In genomic region chr5:121452906-121453305, GRCm38 (mm10) we compare ENCODE assay signal across 8 mouse cellular contexts. TPM values are rescaled to one million over a fixed set of nuclear protein-coding genes. Genes with fewer than 3 reads are reported as not detected.
DNase-seq lines count a peak whose midpoint lies in the region; ATAC-seq and TF ChIP-seq lines count a peak whose summit lies in the region.

No protein-coding gene starts in this region.

- H3K36me3 ChIP-seq in heart, embryonic 11.5 days (ENCODE audit: control insufficient read depth, insufficient read depth, low read length) = peaks cover 4% of the 10 kb centered on the region; the same call in 1 of the 2 replicates
- H3K36me3 ChIP-seq in MEL (ENCODE audit: control insufficient read depth in 1 of 2, insufficient read depth in 2 of 2, low read length in 2 of 2) = peaks cover 0 to 22% of the 10 kb centered on the region in 2 experiments; a peak in 2 of 4 replicates
- H3K36me3 ChIP-seq in forebrain, embryonic 12.5 days (replicated peaks) = peaks cover 21% of the 10 kb centered on the region
- peaks cover 8% of the 10 kb centered on the region for H3K36me3 ChIP-seq in intestine, embryonic 16.5 days (ENCODE audit: control insufficient read depth, insufficient read depth, low read length)
- peaks cover 22% of the 10 kb centered on the region for H3K36me3 ChIP-seq in neural tube, embryonic 12.5 days

- TF ChIP-seq EP300 in MEL (IDR thresholded peaks at IDR 0.05; ENCODE audit: low read depth in 1 of 2, low read length in 2 of 2) = no peak

- H3K27me3 ChIP-seq in heart, embryonic 11.5 days (ENCODE audit: control insufficient read depth, insufficient read depth, low read length) = no peaks in the 10 kb centered on the region
- H3K27me3 ChIP-seq in MEL (ENCODE audit: control insufficient read depth in 1 of 2, insufficient read depth in 2 of 2, low read length in 2 of 2) = no peaks in the 10 kb centered on the region
- no peaks in the 10 kb centered on the region for H3K27me3 ChIP-seq in forebrain, embryonic 12.5 days
- no peaks in the 10 kb centered on the region for H3K27me3 ChIP-seq in intestine, embryonic 16.5 days (replicated peaks; ENCODE audit: control insufficient read depth, insufficient read depth, low read length)
- H3K27me3 ChIP-seq in neural tube, embryonic 12.5 days (replicated peaks) = no peaks in the 10 kb centered on the region

- H3K4me2 ChIP-seq in heart, embryonic 11.5 days = peak overlapping the region; percentile 75
- H3K4me2 ChIP-seq in forebrain, embryonic 12.5 days = peak overlapping the region; percentile 68
- peak overlapping the region; percentile 90 for H3K4me2 ChIP-seq in intestine, embryonic 16.5 days (ENCODE audit: low read depth, low read length)
- peak overlapping the region; percentile 82 for H3K4me2 ChIP-seq in neural tube, embryonic 12.5 days (replicated peaks)

- H3K9me3 ChIP-seq in heart, embryonic 11.5 days (replicated peaks; ENCODE audit: control insufficient read depth, low read length) = no peaks in the 10 kb centered on the region
- H3K9me3 ChIP-seq in MEL (replicated peaks; ENCODE audit: insufficient read depth, low read length) = no peaks in the 10 kb centered on the region
- H3K9me3 ChIP-seq in forebrain, embryonic 12.5 days = 0 out of 2 replicates have a peak, but pooled peaks cover 2% of the 10 kb centered on the region
- H3K9me3 ChIP-seq in intestine, embryonic 16.5 days (ENCODE audit: control insufficient read depth, low read length) = no peaks in the 10 kb centered on the region
- H3K9me3 ChIP-seq in neural tube, embryonic 12.5 days = no peaks in the 10 kb centered on the region

- peaks cover 25% of the 10 kb centered on the region for H3K4me1 ChIP-seq in heart, embryonic 11.5 days (ENCODE audit: control insufficient read depth, insufficient read depth, low read length)
- peaks cover 7 to 23% of the 10 kb centered on the region in 2 experiments for H3K4me1 ChIP-seq in MEL (ENCODE audit: control insufficient read depth in 1 of 2, insufficient read depth in 2 of 2, low read length in 2 of 2)
- peaks cover 28% of the 10 kb centered on the region for H3K4me1 ChIP-seq in forebrain, embryonic 12.5 days
- peaks cover 31% of the 10 kb centered on the region for H3K4me1 ChIP-seq in intestine, embryonic 16.5 days (ENCODE audit: control insufficient read depth, insufficient read depth, low read length)
- H3K4me1 ChIP-seq in neural tube, embryonic 12.5 days = peaks cover 14% of the 10 kb centered on the region

- DNase-seq in heart, adult 11 months = no peak
- no peak for DNase-seq in MEL (ENCODE audit: low read depth, low spot score)
- DNase-seq in ovary, adult 18-20 months (ENCODE audit: low spot score) = no peak
- no peak for DNase-seq in thymus, postnatal 4 days

- 10% methylated on average over 9 of the region's 9 CpGs for WGBS in heart, embryonic 11.5 days (ENCODE audit: insufficient replicate concordance)
- 9% methylated on average over 9 of the region's 9 CpGs for WGBS in forebrain, embryonic 12.5 days
- 6% methylated on average over 9 of the region's 9 CpGs for WGBS in intestine, embryonic 16.5 days
- 9% methylated on average over 9 of the region's 9 CpGs for WGBS in neural tube, embryonic 12.5 days

- H3K9ac ChIP-seq in heart, embryonic 11.5 days (ENCODE audit: low read depth, low read length) = peak overlapping the region; percentile 99
- peak overlapping the region; percentile 88 for H3K9ac ChIP-seq in MEL (ENCODE audit: control insufficient read depth, low read depth, low read length, poor library complexity, severe bottlenecking)
- peak overlapping the region; percentile 94 for H3K9ac ChIP-seq in forebrain, embryonic 12.5 days
- peak overlapping the region; percentile 99 for H3K9ac ChIP-seq in intestine, embryonic 16.5 days (ENCODE audit: low read depth, low read length)
- peak overlapping the region; percentile 90 for H3K9ac ChIP-seq in neural tube, embryonic 12.5 days

- peak overlapping the region; percentile 96 for H3K4me3 ChIP-seq in heart, embryonic 11.5 days (ENCODE audit: low read depth, low read length)
- peak overlapping the region; percentile 84 to 96 for H3K4me3 ChIP-seq in MEL (ENCODE audit: control insufficient read depth in 1 of 2, insufficient read depth in 1 of 2, low read depth in 2 of 2, low read length in 2 of 2)
- peak overlapping the region; percentile 81 for H3K4me3 ChIP-seq in forebrain, embryonic 12.5 days (replicated peaks)
- peak overlapping the region; percentile 96 for H3K4me3 ChIP-seq in intestine, embryonic 16.5 days (ENCODE audit: low read length)
- peak overlapping the region; percentile 84 for H3K4me3 ChIP-seq in neural tube, embryonic 12.5 days

- no peak for TF ChIP-seq CTCF in MEL (IDR thresholded peaks at IDR 0.05 in 2 of 3, conservative IDR thresholded peaks at IDR 0.05 in 1 of 3; ENCODE audit: control insufficient read depth in 1 of 3, insufficient read depth in 1 of 3, low read depth in 2 of 3, low read length in 3 of 3, poor library complexity in 1 of 3, severe bottlenecking in 1 of 3)

- H3K79me2 ChIP-seq in MEL (ENCODE audit: control insufficient read depth, insufficient read depth, low read length, poor library complexity) = peaks cover 20% of the 10 kb centered on the region

- H3K27ac ChIP-seq in heart, embryonic 11.5 days (ENCODE audit: low read depth, low read length) = peak overlapping the region; percentile 97
- H3K27ac ChIP-seq in MEL (ENCODE audit: control insufficient read depth, low read depth, low read length) = peak overlapping the region; percentile 64
- peak overlapping the region; percentile 94 for H3K27ac ChIP-seq in forebrain, embryonic 12.5 days
- H3K27ac ChIP-seq in intestine, embryonic 16.5 days (ENCODE audit: low read length) = peak overlapping the region; percentile 96
- H3K27ac ChIP-seq in neural tube, embryonic 12.5 days = peak overlapping the region; percentile 88

- TF ChIP-seq RAD21 in MEL (IDR thresholded peaks at IDR 0.05; ENCODE audit: low read depth, low read length) = no peak

- no peak; the same call in 1 of the 2 replicates for ATAC-seq in heart, embryonic 11.5 days (replicated peaks; ENCODE audit: insufficient number of reproducible peaks, low FRiP score, low TSS enrichment)
- no peak; the same call in 1 of the 2 replicates for ATAC-seq in forebrain, embryonic 12.5 days (ENCODE audit: low FRiP score)
- ATAC-seq in intestine, embryonic 16.5 days = peak; percentile 6
- no peak; the same call in 1 of the 2 replicates for ATAC-seq in neural tube, embryonic 12.5 days (ENCODE audit: low FRiP score, low read depth)

- no peak for TF ChIP-seq POLR2A in MEL (IDR thresholded peaks at IDR 0.05; ENCODE audit: control insufficient read depth in 1 of 2, insufficient read depth in 1 of 2, low read depth in 1 of 2, low read length in 2 of 2, poor library complexity in 1 of 2)

TF ChIP-seq in MEL, 35 proteins besides CTCF, POLR2A, EP300 and RAD21 (continues in another document):
- no peak for TF ChIP-seq MYB (IDR thresholded peaks at IDR 0.05; ENCODE audit: low read depth, low read length)
- TF ChIP-seq USF1 (IDR thresholded peaks at IDR 0.05; ENCODE audit: low read depth, low read length) = no peak
- TF ChIP-seq USF2 (IDR thresholded peaks at IDR 0.05; ENCODE audit: borderline replicate concordance in 1 of 2, insufficient read depth in 1 of 2, low read depth in 1 of 2, low read length in 2 of 2) = no peak
- TF ChIP-seq POLR2AphosphoS5 (IDR thresholded peaks at IDR 0.05; ENCODE audit: borderline replicate concordance, low read depth, low read length) = no peak
- TF ChIP-seq RCOR1 (IDR thresholded peaks at IDR 0.05; ENCODE audit: low read depth, low read length) = no peak
- no peak for TF ChIP-seq HCFC1 (IDR thresholded peaks at IDR 0.05; ENCODE audit: low read depth, low read length)

RNA-seq across cellular contexts. Expression of gene Erp29, which starts 0.6 kb away (rescaled TPM):
- polyA plus RNA-seq in heart, embryonic 11.5 days (2014; fragmentation: Nextera tagmentation; extraction: Ambion mirVana) = 137 and 153 TPM in 2 replicates
- 159 and 167 TPM in 2 replicates for total RNA-seq in MEL (2012; rRNA removed)
- 100 to 1,000 TPM in 1 of 2 experiments, not detected in 1; 244 TPM for polyA plus RNA-seq in MEL (2012; ENCODE audit: insufficient read depth in 1 of 2, insufficient read length in 2 of 2, low read depth in 1 of 2, low replicate concordance in 2 of 2, missing spikeins in 1 of 2)
- 103 and 115 TPM in 2 replicates for polyA plus RNA-seq in forebrain, embryonic 12.5 days (2016; fragmentation: Nextera tagmentation; extraction: Ambion mirVana)
- 183 and 202 TPM in 2 replicates for polyA plus RNA-seq in intestine, embryonic 16.5 days (2015; fragmentation: Nextera tagmentation; extraction: Ambion mirVana)
- 132 and 136 TPM in 2 replicates for polyA plus RNA-seq in neural tube, embryonic 12.5 days (2016; fragmentation: Nextera tagmentation; extraction: Ambion mirVana)

RNA-seq across cellular contexts. Expression of gene Tmem116, which starts 1.2 kb away (rescaled TPM):
- 3.5 and 4.0 TPM in 2 replicates for polyA plus RNA-seq in heart, embryonic 11.5 days (2014; fragmentation: Nextera tagmentation; extraction: Ambion mirVana)
- 1.6 and 1.7 TPM in 2 replicates for total RNA-seq in MEL (2012; rRNA removed)
- polyA plus RNA-seq in MEL (2012; ENCODE audit: insufficient read depth in 1 of 2, insufficient read length in 2 of 2, low read depth in 1 of 2, low replicate concordance in 2 of 2, missing spikeins in 1 of 2) = 1 to 10 TPM in 1 of 2 experiments, not detected in 1; 2.6 TPM
- polyA plus RNA-seq in forebrain, embryonic 12.5 days (2016; fragmentation: Nextera tagmentation; extraction: Ambion mirVana) = 0.72 and 1.8 TPM in 2 replicates
- polyA plus RNA-seq in intestine, embryonic 16.5 days (2015; fragmentation: Nextera tagmentation; extraction: Ambion mirVana) = 4.2 and 4.4 TPM in 2 replicates
- 1.7 and 1.8 TPM in 2 replicates for polyA plus RNA-seq in neural tube, embryonic 12.5 days (2016; fragmentation: Nextera tagmentation; extraction: Ambion mirVana)

RNA-seq across cellular contexts. Expression of gene Adam1b, which starts 50.3 kb away (rescaled TPM):
- 0.29 and 0.45 TPM in 2 replicates for polyA plus RNA-seq in heart, embryonic 11.5 days (2014; fragmentation: Nextera tagmentation; extraction: Ambion mirVana)
- not detected in 2 replicates for total RNA-seq in MEL (2012; rRNA removed)
- under 1 TPM in 1 of 2 experiments, not detected in 1; 0.06 TPM for polyA plus RNA-seq in MEL (2012; ENCODE audit: insufficient read depth in 1 of 2, insufficient read length in 2 of 2, low read depth in 1 of 2, low replicate concordance in 2 of 2, missing spikeins in 1 of 2)
- 0.10 TPM in 1 of 2 replicates, not detected in the other for polyA plus RNA-seq in forebrain, embryonic 12.5 days (2016; fragmentation: Nextera tagmentation; extraction: Ambion mirVana)
- not detected in 2 replicates for polyA plus RNA-seq in intestine, embryonic 16.5 days (2015; fragmentation: Nextera tagmentation; extraction: Ambion mirVana)
- polyA plus RNA-seq in neural tube, embryonic 12.5 days (2016; fragmentation: Nextera tagmentation; extraction: Ambion mirVana) = 0.15 TPM in 1 of 2 replicates, not detected in the other

RNA-seq across cellular contexts. Expression of gene Naa25, which starts 55.2 kb away (rescaled TPM):
- polyA plus RNA-seq in heart, embryonic 11.5 days (2014; fragmentation: Nextera tagmentation; extraction: Ambion mirVana) = 37.2 and 43.8 TPM in 2 replicates
- total RNA-seq in MEL (2012; rRNA removed) = 53.0 and 56.4 TPM in 2 replicates
- polyA plus RNA-seq in MEL (2012; ENCODE audit: insufficient read depth in 1 of 2, insufficient read length in 2 of 2, low read depth in 1 of 2, low replicate concordance in 2 of 2, missing spikeins in 1 of 2) = 10 to 100 TPM in 1 of 2 experiments, not detected in 1; 59.6 TPM
- 49.3 and 51.4 TPM in 2 replicates for polyA plus RNA-seq in forebrain, embryonic 12.5 days (2016; fragmentation: Nextera tagmentation; extraction: Ambion mirVana)
- polyA plus RNA-seq in intestine, embryonic 16.5 days (2015; fragmentation: Nextera tagmentation; extraction: Ambion mirVana) = 45.9 and 48.3 TPM in 2 replicates
- polyA plus RNA-seq in neural tube, embryonic 12.5 days (2016; fragmentation: Nextera tagmentation; extraction: Ambion mirVana) = 49.9 TPM in 2 replicates
